Mouse (Mus musculus) lung, adult 2 months (tissue): ENCODE results near the gene Lcn12.

Experiments
- CTCF ChIP-seq: fragments of 200-500 bp; IDR thresholded peaks from 2 replicates; pipeline ENCODE4 v1.5.1; 2011; ENCODE audit warnings: mild to moderate bottlenecking, low read length, control low read depth; ENCODE audit not compliant: insufficient read depth
- POLR2A ChIP-seq: fragments of 200-500 bp; IDR thresholded peaks from 2 replicates; pipeline ENCODE4 v1.6.1; 2011; ENCODE audit warnings: low read depth, mild to moderate bottlenecking, control low read depth, low read length, borderline replicate concordance; ENCODE audit errors: extremely low read depth

DNA sequence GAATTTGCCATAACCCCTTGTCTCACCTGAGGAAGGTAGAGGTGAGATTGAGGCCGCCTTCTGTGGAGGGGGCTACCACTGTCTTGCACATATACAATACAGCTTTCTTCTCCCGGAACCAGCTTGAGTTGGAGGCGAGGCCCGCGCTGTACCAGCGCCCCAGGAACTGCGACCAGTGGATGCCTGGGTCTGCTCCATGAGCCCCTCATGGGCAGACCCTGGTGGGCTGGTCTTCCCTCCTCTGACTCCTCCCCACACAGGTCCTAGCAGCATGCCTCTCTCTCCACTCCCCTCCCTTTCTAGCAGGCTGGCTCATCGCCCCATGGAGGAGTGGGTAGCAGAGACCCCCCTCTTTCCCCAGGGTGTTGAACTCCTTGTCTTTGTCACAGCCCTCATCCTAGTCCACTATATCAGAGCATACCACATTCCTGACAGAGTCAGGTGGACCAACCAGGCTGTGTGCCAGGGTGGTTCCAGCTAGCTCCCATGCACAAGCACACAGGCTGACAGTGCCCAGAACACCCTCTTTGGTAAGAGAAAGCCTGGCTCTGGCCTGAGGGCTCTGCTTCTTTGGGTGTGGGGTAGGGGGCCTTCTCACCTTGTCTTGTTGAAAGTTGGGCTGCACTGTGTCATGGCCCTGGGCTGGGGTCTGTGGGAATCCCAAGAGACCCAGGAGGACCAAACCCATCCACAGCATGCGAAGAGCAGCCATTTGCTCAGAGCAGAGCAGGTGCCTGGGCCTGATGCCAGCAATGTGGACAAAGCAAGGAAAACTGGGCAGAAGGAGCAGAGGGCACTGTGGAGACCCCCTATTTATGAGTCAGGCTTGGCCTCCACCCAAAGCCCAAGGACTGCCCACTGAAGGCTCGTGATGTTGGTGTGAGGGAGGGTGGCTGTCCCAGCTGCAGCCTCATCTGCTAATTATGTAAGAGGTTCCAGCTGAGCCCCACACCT lies 24.5 kb downstream of the Lcn12 start:
- TF ChIP-seq CTCF: no peak
- TF ChIP-seq POLR2A: no peak
